Mouse (Mus musculus) lung, postnatal 10 days (tissue): Measurements from ENCODE around the gene Neurl1a.
A peak's percentile ranks its signal among the peaks of the same experiment; 100 is the strongest.

Experiments
- DNase-seq: peaks from one replicate; pipeline ENCODE4 v3.0.0; 2021

The Neurl1a gene

DNA sequence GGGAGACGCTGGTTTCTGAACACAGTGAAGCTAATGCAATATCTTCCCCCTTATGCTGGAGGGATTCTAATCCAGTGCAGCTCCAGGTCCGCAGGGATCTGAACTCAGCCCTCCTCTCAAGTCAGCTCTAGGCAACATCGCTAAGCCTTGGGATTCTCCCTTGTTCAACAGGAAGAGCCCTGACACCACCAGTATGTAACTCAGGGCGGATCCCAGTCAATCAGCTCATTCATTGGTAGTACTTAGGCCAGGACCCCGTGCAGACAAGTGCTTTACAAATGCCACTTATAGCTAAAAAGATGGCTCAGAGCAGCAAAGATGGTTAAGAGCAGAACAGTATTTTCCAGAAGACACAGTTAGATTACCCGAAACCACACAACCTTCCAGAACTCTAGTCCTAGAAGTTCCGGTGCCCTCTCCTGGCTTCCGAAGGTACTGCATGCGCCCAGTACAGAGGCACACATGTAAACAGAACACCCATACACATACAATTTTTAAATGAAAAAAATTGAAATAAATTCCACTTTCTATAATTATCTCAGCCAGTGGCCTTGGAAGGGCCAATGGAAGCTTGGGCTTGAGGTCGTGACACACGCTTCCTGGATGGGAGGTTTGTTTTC, 9.7 kb upstream of the Neurl1a start:
- peak; percentile 92 for DNase-seq

DNA sequence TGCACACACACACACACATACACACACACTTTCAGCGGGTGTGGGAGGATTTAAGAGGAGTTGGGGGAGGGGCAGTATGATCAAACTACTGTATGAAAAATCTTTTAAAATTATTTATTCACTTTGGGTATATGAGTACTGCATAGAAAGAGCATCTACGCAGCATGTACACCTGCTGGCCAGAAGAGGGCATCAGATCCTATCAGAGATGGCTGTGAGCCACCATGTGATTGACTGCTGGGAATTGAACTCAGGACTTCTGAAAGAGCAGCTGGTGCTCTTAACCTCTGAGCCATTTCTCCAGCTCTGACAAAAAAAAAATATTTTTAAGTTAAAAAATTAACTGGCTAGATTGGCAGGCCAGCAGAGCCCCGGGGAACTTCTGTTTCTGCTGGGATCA, 4.1 kb upstream of the Neurl1a start:
- DNase-seq = peak; percentile 51

DNA sequence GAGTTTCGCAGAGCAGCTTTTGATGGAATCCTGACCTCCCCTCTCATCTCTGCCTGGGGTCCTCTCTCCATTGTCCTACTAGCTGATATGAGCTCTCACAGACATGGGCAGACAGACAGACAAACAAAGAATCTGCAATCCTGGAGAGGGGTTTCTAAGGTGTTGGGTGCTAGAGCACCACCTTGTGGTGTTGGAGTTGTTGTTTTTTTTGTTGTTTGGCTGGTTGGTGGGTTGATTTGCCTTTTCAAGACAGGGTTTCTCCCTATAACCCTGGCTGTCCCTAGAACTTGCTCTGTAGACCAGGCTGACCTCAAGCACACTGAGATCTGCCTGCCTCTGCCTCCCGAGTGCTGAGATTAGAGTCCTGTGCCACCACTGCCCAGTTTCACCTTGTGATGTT, 3.1 kb upstream of the Neurl1a start:
- no peak for DNase-seq

DNA sequence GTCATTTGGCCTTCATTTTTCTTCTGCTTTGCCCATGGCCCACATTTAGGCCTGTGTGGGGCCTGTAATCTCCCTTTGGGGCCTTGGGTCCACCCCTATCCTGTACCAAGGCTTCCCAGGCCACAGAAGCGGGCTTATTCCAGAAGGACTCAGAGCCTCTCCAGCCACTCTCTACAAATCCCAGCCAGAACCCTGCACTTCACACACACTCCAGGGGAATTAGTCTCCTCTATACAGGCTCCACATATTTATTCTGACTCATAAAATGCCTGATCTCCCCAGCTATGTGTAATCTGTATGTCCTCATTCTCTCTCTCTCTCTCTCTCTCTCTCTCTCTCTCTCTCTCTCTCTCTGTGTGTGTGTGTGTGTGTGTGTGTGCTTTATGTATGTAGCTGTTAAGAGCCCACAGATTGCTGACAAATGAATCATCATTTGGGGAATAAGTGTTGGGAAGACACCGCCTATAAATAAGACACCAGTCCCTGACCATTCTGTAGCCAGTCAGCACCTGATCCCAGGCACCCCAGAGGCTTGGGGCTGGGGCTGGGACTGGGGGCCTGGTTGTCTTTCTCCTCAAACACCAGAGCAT, 1.6 kb upstream of the Neurl1a start:
- no peak for DNase-seq

DNA sequence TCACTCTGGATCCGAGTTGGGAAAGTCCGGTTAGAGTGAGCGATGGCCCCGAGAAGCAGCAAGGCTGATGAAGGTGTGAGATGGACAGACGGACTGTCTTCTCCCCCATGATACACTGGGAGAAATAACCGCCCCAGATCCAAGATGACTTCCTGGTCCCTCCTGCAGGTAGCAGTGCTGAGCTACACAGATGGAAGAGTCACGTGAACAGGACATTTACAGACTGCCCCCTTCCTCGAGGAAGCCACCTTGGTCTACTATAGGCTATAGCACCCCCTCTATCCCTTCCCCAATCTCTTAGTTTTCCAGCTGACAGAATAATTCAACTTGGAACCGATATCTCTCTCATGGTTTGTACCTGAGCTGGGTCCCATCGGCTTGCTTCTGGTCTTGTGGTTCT, 619 bp upstream of the Neurl1a start:
- peak; percentile 59 for DNase-seq

DNA sequence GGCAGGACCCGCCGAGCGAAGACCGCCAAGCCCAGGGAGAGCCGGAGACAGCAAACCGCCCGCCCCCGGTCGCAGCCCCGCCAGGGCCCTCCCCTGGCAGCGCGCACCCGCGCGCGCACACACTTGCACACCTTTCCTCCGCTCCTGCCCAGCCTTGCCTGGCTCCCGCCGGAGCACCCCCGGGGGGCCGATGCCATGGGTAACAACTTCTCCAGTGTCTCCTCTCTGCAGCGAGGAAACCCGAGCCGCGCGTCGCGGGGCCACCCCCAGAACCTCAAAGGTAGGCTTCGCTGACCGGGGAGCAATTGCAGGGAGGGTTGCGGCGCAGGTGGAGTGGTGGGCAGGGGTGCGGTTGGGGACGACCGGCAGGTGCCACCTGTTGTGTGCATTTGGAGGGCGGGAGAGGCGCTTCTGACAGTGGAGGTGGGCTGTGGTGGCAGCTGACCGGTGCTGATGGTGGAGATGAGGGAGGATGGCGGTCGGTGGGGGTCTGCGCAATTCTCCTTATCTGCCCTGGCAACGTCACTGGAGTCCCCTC, 721 bp downstream of the Neurl1a start:
- DNase-seq = peak; percentile 27

DNA sequence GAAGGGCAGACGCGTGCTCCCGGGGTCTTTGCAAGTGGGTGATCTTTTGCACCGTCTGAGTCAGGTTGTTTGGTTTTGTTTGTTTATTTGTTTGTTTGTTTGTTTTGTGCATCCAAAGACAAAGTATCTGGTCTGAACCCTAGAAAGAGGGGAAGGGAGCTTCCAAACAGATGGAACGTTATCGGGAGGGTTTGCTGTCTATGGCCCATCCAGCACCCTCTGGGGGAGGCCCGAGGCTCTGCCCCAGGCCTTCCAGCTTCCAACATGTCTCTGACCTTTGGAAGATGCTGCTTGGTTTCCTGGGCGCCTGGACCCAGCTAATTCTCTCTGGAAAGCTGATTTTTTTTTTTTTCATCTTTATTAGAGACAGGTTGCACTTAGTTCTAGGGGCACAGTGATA, 1.4 kb downstream of the Neurl1a start:
- no peak for DNase-seq

DNA sequence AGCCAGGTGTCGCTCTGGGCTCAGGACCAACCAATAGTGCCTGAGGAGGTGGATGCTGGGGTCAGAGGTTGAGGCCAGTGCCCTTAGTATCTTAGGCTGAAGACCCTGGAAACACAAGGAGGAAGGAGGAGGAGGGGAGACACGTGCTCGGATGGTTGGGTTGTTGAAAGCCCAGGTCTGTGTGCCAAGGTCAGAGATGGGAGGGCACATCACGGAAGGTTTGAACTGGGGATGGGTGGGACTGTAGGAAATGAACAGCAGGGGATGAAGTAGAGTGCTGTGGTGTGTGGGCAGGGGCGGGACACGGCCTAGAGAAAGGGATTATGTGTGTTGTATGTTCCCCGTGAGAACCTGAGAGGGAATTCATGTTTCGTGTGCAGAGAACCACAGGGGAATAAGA, 5.6 kb downstream of the Neurl1a start:
- DNase-seq = no peak

DNA sequence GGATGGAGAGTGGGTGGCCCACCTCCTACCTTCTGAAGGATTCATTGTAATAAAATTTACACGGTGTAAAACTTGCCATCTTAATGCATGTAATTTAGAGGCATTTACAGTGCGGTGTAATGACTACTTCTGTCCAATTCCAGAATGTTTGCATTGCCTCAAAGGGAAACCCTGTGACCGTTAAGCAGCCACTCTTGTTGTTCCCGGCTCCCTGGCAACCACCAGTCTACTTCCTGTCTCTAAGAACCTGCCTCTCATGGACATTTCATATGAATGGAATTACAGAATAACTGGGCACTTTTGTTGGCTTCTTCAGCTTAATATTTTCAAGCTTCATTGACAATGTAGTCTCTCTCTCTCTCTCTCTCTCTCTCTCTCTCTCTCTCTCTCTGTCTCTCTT, 6.1 kb downstream of the Neurl1a start:
- no peak for DNase-seq

DNA sequence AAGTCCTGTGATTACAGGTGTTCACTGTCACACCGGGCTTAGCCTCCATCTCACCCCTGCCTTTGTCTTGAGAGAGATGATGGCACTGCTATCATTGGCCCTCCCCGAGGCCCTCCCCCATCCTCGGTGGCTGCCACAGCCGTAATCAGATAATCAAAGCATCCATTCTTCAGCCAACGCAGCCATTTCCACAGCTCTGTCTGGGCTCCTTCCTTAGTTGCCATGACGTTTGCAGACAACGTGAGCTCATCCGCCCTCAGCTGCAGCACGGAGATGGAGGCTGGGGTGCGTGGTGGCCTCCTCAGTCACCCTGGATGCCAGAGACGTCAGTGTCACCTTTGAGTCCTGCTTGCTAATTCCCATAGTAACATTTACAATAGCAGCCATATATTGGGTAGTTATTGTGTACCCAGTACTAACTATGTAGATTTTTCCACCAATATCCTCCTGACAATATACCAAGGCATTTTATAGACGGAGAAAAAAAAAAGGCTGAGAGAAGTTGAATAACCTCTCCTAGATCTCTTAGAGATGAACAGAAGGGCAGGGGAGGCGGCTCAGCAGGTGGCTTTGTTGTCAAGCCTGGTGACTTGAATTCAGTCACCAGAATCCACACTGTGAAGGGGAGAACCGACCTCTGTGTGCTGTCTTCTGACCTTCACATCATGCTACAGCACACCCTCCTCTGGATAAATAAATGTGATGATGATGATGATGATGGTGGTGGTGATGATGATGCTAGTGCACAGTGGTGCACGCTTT, 8.1 kb downstream of the Neurl1a start:
- no peak for DNase-seq

DNA sequence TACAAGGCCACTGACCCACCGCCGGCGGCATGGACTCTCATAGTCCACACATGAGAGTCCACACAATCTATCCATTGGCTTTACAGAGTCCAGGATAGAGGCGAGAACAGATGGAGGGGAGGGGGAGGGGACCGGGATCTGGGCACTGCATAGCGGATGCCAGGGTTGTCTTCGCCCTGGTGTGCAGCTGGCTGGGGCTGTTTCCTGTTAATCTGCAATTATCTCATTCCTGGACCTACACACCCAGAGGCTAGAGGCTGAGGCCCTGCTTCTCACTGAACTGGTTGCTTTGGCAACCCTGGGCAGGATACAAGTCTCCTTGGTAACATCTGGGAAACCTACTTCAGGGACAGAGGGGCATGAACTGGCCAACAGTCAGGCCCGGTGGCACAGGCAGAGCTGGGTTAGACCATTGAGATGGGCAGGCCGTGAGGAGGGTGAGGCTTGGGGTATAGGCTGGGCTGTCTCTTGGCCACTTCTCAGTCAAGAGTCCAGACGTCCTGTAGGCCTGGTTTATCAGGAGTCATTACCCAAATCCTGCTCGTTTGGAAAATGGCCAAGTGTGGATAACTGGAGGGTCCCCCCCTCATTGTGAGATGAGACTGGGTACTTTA, 10.0 kb downstream of the Neurl1a start:
- peak; percentile 41 for DNase-seq

DNA sequence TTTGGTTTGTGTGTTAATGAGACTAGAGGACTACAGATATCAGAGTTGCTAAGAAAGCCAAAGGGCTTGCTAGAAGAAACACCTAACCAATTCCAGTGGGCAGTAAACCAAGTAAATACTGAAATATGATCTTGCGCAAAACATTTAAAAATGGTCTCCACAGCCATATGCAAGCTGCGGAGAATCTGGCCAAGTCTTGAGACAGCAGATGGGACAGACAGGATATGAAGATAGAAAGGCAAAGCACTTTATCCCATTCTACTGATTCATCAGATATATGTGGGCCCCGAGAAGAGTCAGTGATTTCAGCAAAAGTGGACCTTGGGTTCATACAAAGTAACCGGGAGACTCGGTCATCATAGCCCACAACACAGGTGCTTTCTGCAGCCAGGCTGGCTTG, 13.5 kb downstream of the Neurl1a start:
- no peak for DNase-seq

DNA sequence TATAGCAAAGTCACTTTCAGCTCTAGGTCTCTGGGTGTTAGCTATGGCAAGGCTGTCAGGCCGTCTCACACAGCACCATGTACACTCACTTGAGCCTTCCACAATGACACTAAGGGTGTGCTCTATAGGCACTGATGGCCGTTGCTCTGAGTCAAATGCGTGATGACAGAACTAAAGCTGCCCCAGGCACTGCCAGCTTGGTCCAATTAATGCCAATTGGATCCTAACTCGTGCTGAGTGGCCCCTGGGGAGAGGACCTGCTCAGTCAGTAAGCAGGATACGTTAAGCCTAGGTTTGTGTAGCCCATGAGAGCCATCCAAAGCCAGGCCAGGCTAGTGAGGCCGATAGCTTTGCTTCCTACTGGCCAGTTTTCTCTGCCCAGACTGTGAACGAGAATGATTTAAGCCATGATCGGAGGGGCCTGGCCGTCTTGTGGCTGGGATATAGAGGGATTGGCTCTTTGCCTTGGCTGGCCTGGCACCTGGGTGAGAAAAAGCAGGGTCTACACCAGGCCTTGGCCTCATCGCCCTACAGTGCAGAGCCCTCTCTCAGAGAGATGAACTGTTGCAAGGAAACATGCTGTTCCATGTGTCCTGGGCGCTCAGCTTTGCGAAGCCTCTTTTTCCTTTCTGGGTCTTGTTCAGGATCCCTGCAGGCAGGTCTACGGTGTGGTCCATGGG, 20.2 kb downstream of the Neurl1a start:
- no peak for DNase-seq

DNA sequence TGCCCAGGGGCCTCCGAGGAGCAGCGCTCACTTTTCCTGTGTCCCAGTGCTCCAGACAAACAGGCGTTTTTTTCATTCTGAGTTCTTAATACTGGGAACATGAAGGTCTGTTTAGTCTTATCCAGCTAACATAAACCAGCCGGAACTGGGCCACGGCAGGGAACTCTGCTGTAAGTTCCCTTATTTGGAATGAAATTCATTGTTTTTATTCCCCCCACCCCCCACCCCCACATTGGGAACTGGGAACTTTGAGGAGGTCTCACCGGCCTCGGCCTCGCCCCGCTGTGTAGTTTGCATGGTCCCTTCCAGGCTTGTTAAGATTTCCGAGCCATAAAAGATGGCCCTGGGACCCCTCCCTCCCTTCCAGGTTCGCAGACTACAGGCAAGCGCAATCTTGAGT, 23.4 kb downstream of the Neurl1a start:
- DNase-seq = no peak

DNA sequence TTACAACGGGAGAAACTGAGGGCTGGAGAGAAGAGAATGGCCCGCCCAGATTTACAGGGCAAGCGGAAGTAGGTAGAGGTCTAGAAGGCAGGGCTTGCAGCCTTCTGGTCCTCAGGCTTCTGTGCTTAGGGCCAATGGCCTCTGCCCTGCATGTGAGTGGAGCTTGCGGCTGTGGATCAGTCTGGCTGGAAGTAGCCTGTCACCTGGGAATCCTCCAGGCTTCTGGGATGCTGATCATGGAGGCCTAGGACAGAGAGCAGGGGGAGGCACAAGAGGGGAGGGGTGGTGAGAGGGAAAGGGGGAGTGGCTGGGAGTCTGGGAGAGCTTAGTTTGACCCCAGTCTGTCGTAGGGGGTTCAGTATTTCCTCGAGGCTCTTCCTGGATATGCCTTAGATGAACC, 23.8 kb downstream of the Neurl1a start:
- no peak for DNase-seq

DNA sequence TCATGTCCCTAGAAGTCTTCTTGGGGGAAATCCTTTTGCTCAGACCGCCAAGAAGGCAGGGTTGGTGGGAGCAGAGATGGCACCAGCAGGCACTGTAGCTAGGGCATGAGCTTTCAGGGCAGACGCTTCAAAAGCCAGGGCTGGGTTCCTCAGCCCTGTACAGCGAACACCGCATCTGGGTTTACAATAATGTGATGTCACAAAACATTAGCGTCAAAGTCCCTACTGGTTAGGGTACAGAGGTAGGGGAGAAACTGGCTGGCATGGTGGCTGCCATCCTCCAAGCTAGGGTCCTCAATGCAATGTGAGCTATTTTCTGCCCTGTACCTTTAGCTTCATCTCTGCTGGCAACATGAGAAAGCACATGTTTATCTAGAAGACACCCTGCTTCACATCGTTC, 24.4 kb downstream of the Neurl1a start:
- DNase-seq = no peak

DNA sequence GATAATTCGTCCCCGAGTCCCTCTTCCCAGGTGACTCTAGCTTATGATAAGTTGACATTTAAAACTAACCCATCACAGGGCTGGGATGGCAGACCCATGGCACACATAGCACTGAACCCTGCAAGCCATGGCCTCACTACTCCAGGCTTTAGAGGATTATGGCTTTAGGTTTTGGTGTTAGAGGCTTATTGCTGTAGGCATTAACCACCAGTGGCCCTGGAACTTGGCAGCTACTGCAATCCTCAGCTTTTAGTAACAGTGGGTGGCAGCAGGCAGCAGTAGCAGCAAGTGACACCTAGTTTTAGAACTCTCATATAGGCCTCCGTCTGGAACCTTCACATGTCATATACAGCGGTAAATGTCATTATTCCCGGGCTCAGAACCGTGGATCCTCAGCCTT, 26.0 kb downstream of the Neurl1a start:
- no peak for DNase-seq

DNA sequence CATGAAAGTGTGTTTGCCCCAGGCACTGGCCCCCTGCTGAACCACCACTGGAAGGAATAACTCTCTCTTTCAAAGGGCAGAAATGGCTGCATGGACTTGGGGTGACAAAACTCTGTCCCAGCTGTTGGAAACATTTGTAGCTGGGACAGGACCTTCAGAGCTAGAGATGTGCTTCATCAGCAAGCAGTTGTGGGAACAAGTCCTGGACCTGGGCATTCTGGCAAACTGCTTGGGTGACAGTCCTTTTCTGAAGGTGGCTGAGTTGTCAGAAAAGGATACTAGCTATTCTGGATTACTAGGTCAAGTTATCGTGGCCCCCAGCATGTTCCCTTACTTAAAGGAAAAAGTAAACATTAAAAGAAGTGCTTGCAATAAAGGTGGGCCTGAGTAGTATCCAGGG, 27.5 kb downstream of the Neurl1a start:
- DNase-seq = no peak

DNA sequence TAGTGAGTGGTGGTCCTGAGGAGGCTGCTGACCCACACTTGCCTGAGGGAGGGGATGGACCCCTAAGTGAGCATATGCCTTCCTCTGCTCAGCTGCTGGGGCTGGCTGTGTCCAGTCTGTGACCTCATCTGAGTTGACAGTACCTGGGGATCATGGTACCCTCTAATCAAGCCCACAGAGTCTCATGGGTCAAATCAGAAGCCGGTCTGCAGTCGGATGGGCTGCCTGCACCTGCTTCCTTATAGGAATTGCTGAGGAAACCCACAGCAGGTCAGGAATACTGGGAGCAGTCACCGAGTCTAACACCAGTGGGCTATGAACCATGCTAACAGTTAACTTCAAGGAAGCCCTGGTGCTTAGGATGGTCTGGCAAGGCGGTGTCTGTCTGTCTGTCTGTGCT, 31.8 kb downstream of the Neurl1a start:
- DNase-seq = no peak

DNA sequence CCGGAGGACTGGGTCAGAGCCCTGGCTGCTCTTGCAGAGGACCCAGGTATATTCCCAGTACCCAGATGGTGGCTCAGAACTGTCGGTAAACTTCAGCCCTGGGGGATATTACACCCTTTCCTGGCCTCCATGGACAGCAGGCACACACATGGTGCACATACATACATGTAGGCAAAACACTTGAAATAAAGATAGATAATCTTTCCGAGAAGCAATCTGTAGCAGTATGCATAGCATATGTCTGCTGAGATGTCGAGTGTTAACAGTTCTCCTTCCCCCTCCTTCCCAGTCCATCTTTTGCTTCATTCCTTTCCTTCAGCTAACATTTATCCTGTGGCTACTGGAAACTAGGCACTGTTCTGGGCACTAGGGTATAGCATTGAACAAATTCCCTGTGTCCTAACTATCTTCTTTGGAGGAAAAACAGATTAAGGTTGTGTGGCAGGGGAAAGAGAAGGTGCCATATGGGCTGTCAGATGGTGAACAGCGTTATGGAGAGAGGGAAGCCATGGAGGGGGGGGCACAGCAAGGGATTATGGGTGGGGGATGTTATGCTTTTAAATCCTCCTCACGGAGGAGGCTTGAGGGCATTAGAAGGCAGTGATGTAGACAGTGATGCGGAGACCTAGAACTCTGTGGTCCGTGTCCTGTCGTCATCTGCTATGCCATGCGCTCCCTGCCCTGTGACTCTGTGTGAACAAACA, 33.1 kb downstream of the Neurl1a start:
- DNase-seq = no peak

DNA sequence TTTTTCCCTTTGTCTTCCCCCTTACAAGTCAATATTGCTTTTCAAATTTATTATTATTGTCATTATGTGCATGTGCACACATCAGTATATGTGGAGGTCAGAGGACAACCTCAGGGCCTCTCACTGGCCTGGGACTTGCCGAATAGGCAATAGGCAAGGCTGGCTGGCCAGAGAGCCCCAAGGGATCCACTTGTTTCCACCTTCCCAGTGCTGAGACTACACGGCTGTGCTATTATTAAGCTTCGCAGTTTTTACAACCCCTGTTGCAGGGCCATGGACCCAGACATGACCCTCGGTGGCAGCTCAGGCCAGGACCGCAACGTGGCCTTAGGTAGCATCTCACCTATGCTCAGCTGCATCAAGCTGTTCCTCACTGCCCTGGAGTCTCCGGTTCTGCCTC, 33.8 kb downstream of the Neurl1a start:
- DNase-seq = no peak

DNA sequence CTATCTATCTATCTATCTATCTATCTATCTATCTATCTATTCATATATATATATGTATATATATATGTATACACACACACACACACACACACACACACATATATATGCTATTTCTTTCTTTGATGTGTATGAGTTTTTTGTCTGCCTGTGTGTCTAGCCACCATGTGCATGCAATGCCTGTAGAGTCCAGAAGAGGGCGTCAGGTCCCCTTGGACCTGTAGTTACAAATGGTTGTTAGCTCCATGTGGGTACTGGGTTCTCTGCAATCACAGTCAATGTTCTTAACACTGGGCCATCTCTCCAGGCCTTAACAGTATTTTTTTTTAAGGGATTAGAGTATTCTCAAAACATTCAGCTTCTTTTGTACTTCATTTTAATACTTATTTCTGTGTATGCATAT, 34.9 kb downstream of the Neurl1a start:
- DNase-seq = no peak

DNA sequence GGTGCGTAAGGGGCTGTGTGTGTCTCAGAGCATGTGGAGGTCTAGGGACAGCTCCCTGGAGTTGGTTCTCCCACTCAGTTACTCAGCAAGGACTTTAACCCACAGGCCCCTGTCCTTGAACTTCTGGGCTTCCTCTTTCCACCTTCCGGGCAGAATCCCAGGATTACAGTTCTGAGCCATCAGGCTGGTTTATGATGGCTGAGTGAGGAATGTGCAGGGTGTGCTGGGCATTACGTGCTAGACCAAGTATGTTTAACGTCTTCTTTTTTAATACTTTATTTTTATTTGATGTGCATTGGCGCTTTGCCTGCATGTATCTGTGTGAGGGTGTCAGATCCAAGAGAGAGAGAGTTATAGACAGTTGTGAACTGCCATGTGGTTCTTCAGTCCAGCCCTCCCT, 38.1 kb downstream of the Neurl1a start:
- no peak for DNase-seq
